Mouse (Mus musculus): ENCODE data around the gene Trem3. TPM values are rescaled to one million over a fixed set of nuclear protein-coding genes. Genes with fewer than 3 reads are reported as not detected.

The Trem3 gene
- polyA plus RNA-seq, 1 experiment from 2014 or later = not detected

DNA sequence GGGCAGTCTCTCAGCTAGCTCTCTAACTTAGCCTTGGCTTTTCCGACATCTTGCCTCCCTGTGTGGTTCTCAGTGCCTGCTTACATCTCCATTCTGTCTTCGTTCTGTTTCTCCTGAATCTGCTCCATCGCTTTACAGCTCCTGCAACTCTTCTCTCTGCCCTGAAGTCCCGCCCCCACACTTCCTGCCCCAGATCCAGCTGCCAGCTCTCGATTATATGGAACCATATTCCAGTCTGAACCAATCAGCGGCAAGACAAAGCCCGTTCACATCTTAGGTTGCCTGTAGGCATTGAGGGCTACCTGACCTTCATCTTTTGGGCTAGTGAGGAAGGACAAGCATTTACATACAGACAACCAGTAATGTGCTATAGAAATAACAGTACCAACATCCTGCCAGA lies 3.1 kb downstream of the Trem3 start:
- Histone ChIP-seq H3K9ac (ENCODE audit: low read depth, low read length) (no peak overlapping the region), H3K27me3 (replicated peaks; ENCODE audit: control insufficient read depth, insufficient read depth, low read length) (no peaks in the 10 kb centered on the region), H3K4me2 (replicated peaks; ENCODE audit: low read depth) (no peak overlapping the region), H3K27ac (ENCODE audit: low read depth, low read length) (no peak overlapping the region), H3K9me3 (ENCODE audit: control insufficient read depth) (no peaks in the 10 kb centered on the region), H3K4me1 (replicated peaks; ENCODE audit: control insufficient read depth, insufficient read depth, low read length) (no peaks in the 10 kb centered on the region), H3K4me3 (ENCODE audit: low read depth, low read length) (no peak overlapping the region), H3K36me3 (ENCODE audit: control insufficient read depth, insufficient read depth) (no peaks in the 10 kb centered on the region)
- ATAC-seq = no peak
- TF ChIP-seq CTCF (IDR thresholded peaks at IDR 0.05; ENCODE audit: low read depth) = no peak
- 88% methylated on average over 7 of the region's 7 CpGs for WGBS

- H3K27ac ChIP-seq (ENCODE audit: low read depth, low read length) = no peak overlapping the region
- no peak overlapping the region for H3K4me2 ChIP-seq (replicated peaks; ENCODE audit: low read depth)
- ATAC-seq = peak; percentile 59
- H3K36me3 ChIP-seq (ENCODE audit: control insufficient read depth, insufficient read depth) = no peaks in the 10 kb centered on the region
- H3K9me3 ChIP-seq (ENCODE audit: control insufficient read depth) = no peaks in the 10 kb centered on the region
- H3K27me3 ChIP-seq (replicated peaks; ENCODE audit: control insufficient read depth, insufficient read depth, low read length) = no peaks in the 10 kb centered on the region
- H3K9ac ChIP-seq (ENCODE audit: low read depth, low read length) = no peak overlapping the region
- H3K4me1 ChIP-seq (replicated peaks; ENCODE audit: control insufficient read depth, insufficient read depth, low read length) = no peaks in the 10 kb centered on the region
- no peak for TF ChIP-seq CTCF (IDR thresholded peaks at IDR 0.05; ENCODE audit: low read depth)
- no peak overlapping the region for H3K4me3 ChIP-seq (ENCODE audit: low read depth, low read length)
Observed at GRCm38 (mm10) chr17:48256575-48256974, 9.0 kb downstream of the Trem3 start.

DNA sequence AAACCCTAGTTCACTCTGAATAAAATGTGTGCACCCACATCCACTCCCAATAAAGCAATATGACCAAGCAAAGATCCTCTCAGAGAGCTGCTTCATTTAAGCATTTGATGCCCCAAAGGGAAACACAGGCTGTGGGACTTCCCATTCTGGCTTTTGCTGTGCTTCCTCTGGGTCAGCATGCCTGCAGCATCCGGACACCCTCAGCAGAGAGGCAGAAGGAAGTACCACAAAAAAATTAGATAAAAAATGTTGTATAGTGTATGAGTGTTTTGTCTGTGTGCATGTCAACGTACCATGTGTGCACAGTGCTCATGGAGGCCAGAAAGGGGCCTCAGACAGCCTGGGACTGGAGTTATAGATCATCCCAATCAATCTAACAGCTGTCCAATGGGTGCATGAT lies 14.3 kb downstream of the Trem3 start:
- H3K4me2 ChIP-seq (replicated peaks; ENCODE audit: low read depth) = no peak overlapping the region
- no peak for TF ChIP-seq CTCF (IDR thresholded peaks at IDR 0.05; ENCODE audit: low read depth)
- H3K27ac ChIP-seq (ENCODE audit: low read depth, low read length) = no peak overlapping the region
- WGBS = 61% methylated on average over 2 of the region's 2 CpGs
- no peaks in the 10 kb centered on the region for H3K36me3 ChIP-seq (ENCODE audit: control insufficient read depth, insufficient read depth)
- peaks cover 10% of the 10 kb centered on the region; the same call in 1 of the 2 replicates for H3K4me1 ChIP-seq (replicated peaks; ENCODE audit: control insufficient read depth, insufficient read depth, low read length)
- H3K9me3 ChIP-seq (ENCODE audit: control insufficient read depth) = no peaks in the 10 kb centered on the region
- no peak for ATAC-seq
- H3K4me3 ChIP-seq (ENCODE audit: low read depth, low read length) = no peak overlapping the region
- no peaks in the 10 kb centered on the region for H3K27me3 ChIP-seq (replicated peaks; ENCODE audit: control insufficient read depth, insufficient read depth, low read length)
- H3K9ac ChIP-seq (ENCODE audit: low read depth, low read length) = no peak overlapping the region

- no peak for ATAC-seq
- no peaks in the 10 kb centered on the region for H3K36me3 ChIP-seq (ENCODE audit: control insufficient read depth, insufficient read depth)
- no peak within 1 kb of the TSS for H3K4me3 ChIP-seq (ENCODE audit: low read depth, low read length)
- no peaks in the 10 kb centered on the region for H3K27me3 ChIP-seq (replicated peaks; ENCODE audit: control insufficient read depth, insufficient read depth, low read length)
- no peak for TF ChIP-seq CTCF (IDR thresholded peaks at IDR 0.05; ENCODE audit: low read depth)
- WGBS = 89% methylated on average over 3 of the region's 3 CpGs
- H3K4me1 ChIP-seq (replicated peaks; ENCODE audit: control insufficient read depth, insufficient read depth, low read length) = peaks cover 16% of the 10 kb centered on the region
- H3K27ac ChIP-seq (ENCODE audit: low read depth, low read length) = no peak within 1 kb of the TSS
- H3K4me2 ChIP-seq (replicated peaks; ENCODE audit: low read depth) = no peak within 1 kb of the TSS
- H3K9ac ChIP-seq (ENCODE audit: low read depth, low read length) = no peak within 1 kb of the TSS
- H3K9me3 ChIP-seq (ENCODE audit: control insufficient read depth) = no peaks in the 10 kb centered on the region
Observed at GRCm38 (mm10) chr17:48263741-48264362, 16.3 kb downstream of the Trem3 start, which contains the start of gene Treml4. Treml4 (plus strand) TSS chr17:48264295.

DNA sequence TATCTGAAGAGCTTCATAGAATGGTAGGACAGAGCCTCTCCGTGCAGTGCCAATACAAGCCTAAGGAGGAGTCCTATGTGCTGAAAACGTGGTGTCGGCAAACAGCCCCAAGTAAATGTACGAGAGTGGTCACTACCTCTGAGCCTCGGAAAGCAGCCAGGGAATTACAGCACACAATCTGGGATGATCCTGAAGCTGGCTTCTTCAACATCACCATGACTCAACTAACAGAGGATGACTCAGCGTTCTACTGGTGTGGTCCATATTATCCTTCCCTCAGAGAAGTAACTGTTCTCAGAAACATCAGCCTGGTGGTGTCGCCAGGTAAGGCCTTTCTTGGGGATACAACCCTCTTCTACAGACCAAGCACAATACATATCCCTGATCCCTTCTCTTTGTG lies 17.1 kb downstream of the Trem3 start:
- no peak overlapping the region for H3K4me2 ChIP-seq (replicated peaks; ENCODE audit: low read depth)
- no peaks in the 10 kb centered on the region for H3K36me3 ChIP-seq (ENCODE audit: control insufficient read depth, insufficient read depth)
- no peak for ATAC-seq
- H3K9me3 ChIP-seq (ENCODE audit: control insufficient read depth) = no peaks in the 10 kb centered on the region
- peaks cover 16% of the 10 kb centered on the region for H3K4me1 ChIP-seq (replicated peaks; ENCODE audit: control insufficient read depth, insufficient read depth, low read length)
- no peaks in the 10 kb centered on the region for H3K27me3 ChIP-seq (replicated peaks; ENCODE audit: control insufficient read depth, insufficient read depth, low read length)
- no peak for TF ChIP-seq CTCF (IDR thresholded peaks at IDR 0.05; ENCODE audit: low read depth)
- no peak overlapping the region for H3K9ac ChIP-seq (ENCODE audit: low read depth, low read length)
- no peak overlapping the region for H3K4me3 ChIP-seq (ENCODE audit: low read depth, low read length)
- no peak overlapping the region for H3K27ac ChIP-seq (ENCODE audit: low read depth, low read length)
- 93% methylated on average over 7 of the region's 7 CpGs for WGBS

GRCm38 (mm10) chr17:48266138-48266537 lies 18.6 kb downstream of the Trem3 start:
- Histone ChIP-seq H3K36me3 (ENCODE audit: control insufficient read depth, insufficient read depth) (no peaks in the 10 kb centered on the region), H3K4me2 (replicated peaks; ENCODE audit: low read depth) (no peak overlapping the region; the same call in 1 of the 2 replicates), H3K27ac (ENCODE audit: low read depth, low read length) (no peak overlapping the region)

More at GRCm38 (mm10) chr17:48266138-48266537, 18.6 kb downstream of the Trem3 start:
- TF ChIP-seq CTCF (IDR thresholded peaks at IDR 0.05; ENCODE audit: low read depth) = no peak
- Histone ChIP-seq H3K4me1 (replicated peaks; ENCODE audit: control insufficient read depth, insufficient read depth, low read length) (peaks cover 16% of the 10 kb centered on the region), H3K4me3 (ENCODE audit: low read depth, low read length) (no peak overlapping the region), H3K9ac (ENCODE audit: low read depth, low read length) (no peak overlapping the region), H3K9me3 (ENCODE audit: control insufficient read depth) (no peaks in the 10 kb centered on the region), H3K27me3 (replicated peaks; ENCODE audit: control insufficient read depth, insufficient read depth, low read length) (no peaks in the 10 kb centered on the region)
- no peak for ATAC-seq
- WGBS = 2% methylated on average over 2 of the region's 2 CpGs
